Mouse (Mus musculus): Measurements from ENCODE around the gene Zfp759.
A peak's percentile ranks its signal among the peaks of the same experiment; 100 is the strongest.
"Not testable (repeated sequence)": the region's sequence is repeated elsewhere in the genome, so short reads cannot be mapped to it uniquely, and the experiment has no call there.

Zfp759 gene

DNA sequence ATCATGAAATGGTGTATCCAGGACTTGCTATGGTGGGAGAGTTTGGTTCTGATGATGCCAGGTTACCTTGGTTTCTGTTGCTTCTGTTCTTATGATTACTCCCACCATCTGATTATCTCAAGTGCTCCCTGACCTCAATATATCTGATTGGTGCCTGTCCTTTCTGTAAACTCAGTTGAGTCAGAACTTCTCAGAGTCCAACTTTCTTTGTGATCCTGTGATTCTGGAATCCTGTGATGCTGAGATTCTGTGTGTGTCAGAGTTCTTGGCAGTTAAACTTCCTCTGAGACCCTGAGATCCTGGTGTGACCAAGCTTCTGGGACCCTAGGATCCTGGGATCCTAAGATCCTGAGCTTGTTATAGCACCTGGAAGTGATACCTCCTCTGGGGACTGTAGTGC lies at the start of gene Zfp759:
Zfp759 (plus strand) TSS at position 301 of the 400 bp plus-strand sequence.
- DNase-seq (ENCODE audit: low read depth, low spot score); H3K36me3 ChIP-seq (ENCODE audit: control insufficient read depth, insufficient read depth, low read length, poor library complexity, severe bottlenecking): not testable (repeated sequence)

GRCm38 (mm10) chr13:67072786-67073185 lies 48.7 kb upstream of the Zfp759 start:
- no peak for DNase-seq (ENCODE audit: low read depth, low spot score)
- peaks cover 7% of the 10 kb centered on the region; the same call in 1 of the 2 replicates for H3K36me3 ChIP-seq (ENCODE audit: control insufficient read depth, insufficient read depth, low read length, poor library complexity, severe bottlenecking)
- H3K27me3 ChIP-seq (ENCODE audit: control insufficient read depth, insufficient read depth, low read length, poor library complexity, severe bottlenecking), result no peaks in the 10 kb centered on the region; the same call in 1 of the 2 replicates

More for the DNA sequence above, at the start of gene Zfp759:
- H3K27me3 ChIP-seq (ENCODE audit: control insufficient read depth, insufficient read depth, low read length, poor library complexity, severe bottlenecking), result not testable (repeated sequence)

DNA sequence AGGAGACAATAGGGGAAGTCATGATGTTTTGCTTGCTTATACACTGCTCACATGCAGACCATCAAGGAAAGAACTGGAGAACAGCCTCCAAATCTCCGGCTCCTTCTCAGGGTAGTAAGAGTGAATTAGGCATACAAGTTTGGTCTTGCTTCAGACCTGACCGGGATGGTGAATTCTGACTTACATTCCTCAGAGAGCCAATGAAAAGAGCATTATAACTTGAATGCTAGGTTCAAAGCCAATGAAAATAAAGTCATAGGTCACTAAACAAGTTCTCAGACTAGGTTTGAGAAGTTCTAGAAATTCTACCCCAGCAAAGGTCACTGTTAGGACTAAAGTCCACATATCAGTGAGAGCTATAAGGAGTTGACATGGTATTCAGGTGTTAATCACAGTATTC lies 44.2 kb upstream of the Zfp759 start:
- 0 out of 2 replicates have a peak, but pooled peaks cover 4% of the 10 kb centered on the region for H3K36me3 ChIP-seq (ENCODE audit: control insufficient read depth, insufficient read depth, low read length, poor library complexity, severe bottlenecking)
- H3K27me3 ChIP-seq (ENCODE audit: control insufficient read depth, insufficient read depth, low read length, poor library complexity, severe bottlenecking), result no peaks in the 10 kb centered on the region; the same call in 1 of the 2 replicates
- no peak for DNase-seq (ENCODE audit: low read depth, low spot score)

GRCm38 (mm10) chr13:67081142-67081713 lies 40.2 kb upstream of the Zfp759 start:
- Histone ChIP-seq H3K27me3 (ENCODE audit: control insufficient read depth, insufficient read depth, low read length, poor library complexity, severe bottlenecking) (no peaks in the 10 kb centered on the region), H3K36me3 (ENCODE audit: control insufficient read depth, insufficient read depth, low read length, poor library complexity, severe bottlenecking) (no peaks in the 10 kb centered on the region)
- DNase-seq (ENCODE audit: low read depth, low spot score), result peak; percentile 72

DNA sequence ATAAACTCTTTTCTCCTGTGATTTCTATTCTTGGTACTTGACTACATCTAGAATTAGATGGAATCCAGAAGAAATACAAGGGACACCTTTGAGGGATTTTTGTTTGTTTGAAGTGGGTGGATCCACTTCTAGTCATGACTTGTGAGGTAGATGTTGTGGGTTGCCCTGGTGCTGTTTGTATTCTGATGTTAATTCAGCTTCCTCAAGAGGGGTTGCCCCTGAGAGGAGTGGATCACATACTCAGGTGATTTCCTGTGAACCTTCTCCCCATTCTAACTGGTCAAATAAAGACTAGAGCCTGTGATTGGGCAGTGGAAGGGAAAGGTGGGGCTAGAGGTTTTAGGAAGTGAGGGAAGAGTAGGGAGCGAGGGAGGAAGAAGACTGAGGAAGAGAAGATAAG lies 39.5 kb upstream of the Zfp759 start:
- Histone ChIP-seq H3K36me3 (ENCODE audit: control insufficient read depth, insufficient read depth, low read length, poor library complexity, severe bottlenecking) (no peaks in the 10 kb centered on the region), H3K27me3 (ENCODE audit: control insufficient read depth, insufficient read depth, low read length, poor library complexity, severe bottlenecking) (no peaks in the 10 kb centered on the region)
- peak; percentile 53 for DNase-seq (ENCODE audit: low read depth, low spot score)

DNA sequence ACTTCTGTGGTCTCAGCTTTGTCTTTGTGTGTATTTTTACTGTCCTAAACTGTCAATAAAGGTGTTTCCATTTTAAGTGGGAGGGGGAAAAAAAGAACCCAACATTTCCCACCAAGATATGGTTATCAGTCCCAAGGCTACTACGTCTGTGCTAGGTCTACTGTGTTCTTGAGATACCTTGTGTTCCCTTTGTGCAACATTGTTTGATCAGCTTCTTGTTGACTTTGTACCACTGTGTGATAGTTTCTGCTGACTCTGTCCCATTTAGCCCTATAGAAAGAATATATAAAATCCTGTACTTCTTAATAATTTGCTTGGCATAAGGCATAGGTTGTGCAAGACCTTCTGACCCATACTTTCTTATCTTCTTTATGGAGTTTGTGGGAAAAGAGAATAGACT lies 31.3 kb upstream of the Zfp759 start:
- no peak for DNase-seq (ENCODE audit: low read depth, low spot score)
- Histone ChIP-seq H3K27me3 (ENCODE audit: control insufficient read depth, insufficient read depth, low read length, poor library complexity, severe bottlenecking) (no peaks in the 10 kb centered on the region), H3K36me3 (ENCODE audit: control insufficient read depth, insufficient read depth, low read length, poor library complexity, severe bottlenecking) (no peaks in the 10 kb centered on the region; the same call in 1 of the 2 replicates)

- no peak for DNase-seq (ENCODE audit: low read depth, low spot score)
- H3K27me3 ChIP-seq (ENCODE audit: control insufficient read depth, insufficient read depth, low read length, poor library complexity, severe bottlenecking), result no peaks in the 10 kb centered on the region
- no peaks in the 10 kb centered on the region for H3K36me3 ChIP-seq (ENCODE audit: control insufficient read depth, insufficient read depth, low read length, poor library complexity, severe bottlenecking)
These were observed 23.6 kb upstream of the Zfp759 start, which contains the start of gene Zfp708 for GRCm38 (mm10) chr13:67097876-67098275. TSS of gene Zfp708 (minus strand) at chr13:67097976.

DNA sequence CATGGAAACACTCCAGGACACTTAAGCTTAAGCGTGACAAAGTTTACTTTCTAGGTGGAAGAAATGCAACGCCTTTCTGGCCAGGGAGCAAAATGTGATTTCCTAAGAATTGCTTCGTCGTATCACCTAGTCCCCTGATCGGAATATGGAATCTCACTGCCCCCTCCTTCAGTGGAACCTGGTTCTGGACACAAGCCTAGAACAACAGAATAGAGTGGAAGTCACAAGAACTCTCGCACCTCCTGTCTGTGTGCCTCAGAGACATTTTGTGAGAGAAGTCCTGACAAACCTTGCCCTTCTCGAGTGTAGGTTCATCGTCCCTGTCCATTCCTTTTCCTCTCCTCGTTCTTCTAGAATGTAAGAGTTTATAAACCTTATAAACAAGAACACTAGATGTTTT lies 13.8 kb upstream of the Zfp759 start:
- DNase-seq (ENCODE audit: low read depth, low spot score), result no peak
- Histone ChIP-seq H3K27me3 (ENCODE audit: control insufficient read depth, insufficient read depth, low read length, poor library complexity, severe bottlenecking) (no peaks in the 10 kb centered on the region), H3K36me3 (ENCODE audit: control insufficient read depth, insufficient read depth, low read length, poor library complexity, severe bottlenecking) (no peaks in the 10 kb centered on the region)

DNA sequence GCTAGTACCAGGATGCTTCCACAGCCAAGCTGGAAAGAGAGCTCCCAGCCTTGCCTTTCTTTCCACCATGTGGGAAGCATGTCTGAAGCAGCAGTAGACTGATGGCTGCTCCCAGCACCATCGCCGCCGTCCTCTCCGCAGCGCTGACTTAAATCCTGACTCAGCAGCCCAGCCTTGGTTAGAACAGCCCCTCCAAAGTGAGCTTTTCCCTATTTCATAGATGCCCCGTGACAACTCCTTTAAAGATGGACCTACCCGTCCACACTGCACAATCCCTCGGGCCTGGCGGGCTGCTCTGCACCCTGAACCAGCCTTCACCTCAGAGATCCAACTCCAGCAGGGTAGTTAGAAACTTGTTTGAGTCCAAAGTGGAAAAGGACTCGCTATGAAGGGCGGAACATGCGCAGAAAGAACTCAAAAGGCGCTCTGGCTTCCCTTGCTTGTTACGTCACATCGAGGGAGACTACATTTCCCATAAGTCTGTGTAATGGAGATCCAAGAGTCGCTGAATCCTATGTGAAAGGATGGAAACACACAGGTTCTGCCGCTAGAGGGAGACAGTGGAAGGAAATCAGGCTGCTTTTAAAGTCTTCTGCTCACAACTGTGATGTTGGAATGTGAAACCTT lies 13.2 kb upstream of the Zfp759 start, which contains the start of gene Gm28557:
Gm28557 (minus strand) TSS at position 411 of the 627 bp plus-strand sequence.
- DNase-seq (ENCODE audit: low read depth, low spot score), result peak; percentile 97
- H3K36me3 ChIP-seq (ENCODE audit: control insufficient read depth, insufficient read depth, low read length, poor library complexity, severe bottlenecking), result no peaks in the 10 kb centered on the region
- no peaks in the 10 kb centered on the region for H3K27me3 ChIP-seq (ENCODE audit: control insufficient read depth, insufficient read depth, low read length, poor library complexity, severe bottlenecking)

- no peak for DNase-seq (ENCODE audit: low read depth, low spot score)
- no peaks in the 10 kb centered on the region for H3K36me3 ChIP-seq (ENCODE audit: control insufficient read depth, insufficient read depth, low read length, poor library complexity, severe bottlenecking)
- no peaks in the 10 kb centered on the region for H3K27me3 ChIP-seq (ENCODE audit: control insufficient read depth, insufficient read depth, low read length, poor library complexity, severe bottlenecking)
These were observed 12.6 kb upstream of the Zfp759 start for GRCm38 (mm10) chr13:67108821-67109206.

DNA sequence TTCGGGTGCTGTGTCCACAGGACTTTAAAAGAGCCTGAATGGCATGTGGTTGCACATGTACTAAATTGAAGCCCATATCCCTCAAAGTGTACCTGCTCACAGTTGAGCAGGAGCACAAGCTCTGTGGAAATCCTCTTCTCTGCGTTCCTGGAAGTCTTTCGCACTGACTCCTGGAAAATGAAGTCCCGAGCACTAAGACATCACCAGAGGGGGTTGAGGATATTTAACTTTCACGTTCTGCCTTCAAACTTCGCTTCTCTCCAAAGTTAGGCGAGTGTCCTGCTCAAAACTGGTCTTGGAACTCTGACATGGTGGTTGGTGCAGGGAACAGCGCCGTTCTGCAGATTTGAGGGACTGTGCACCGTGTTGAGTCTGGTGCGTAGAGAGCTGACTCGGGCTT lies 9.4 kb upstream of the Zfp759 start:
- no peaks in the 10 kb centered on the region for H3K36me3 ChIP-seq (ENCODE audit: control insufficient read depth, insufficient read depth, low read length, poor library complexity, severe bottlenecking)
- no peak for DNase-seq (ENCODE audit: low read depth, low spot score)
- no peaks in the 10 kb centered on the region for H3K27me3 ChIP-seq (ENCODE audit: control insufficient read depth, insufficient read depth, low read length, poor library complexity, severe bottlenecking)

DNA sequence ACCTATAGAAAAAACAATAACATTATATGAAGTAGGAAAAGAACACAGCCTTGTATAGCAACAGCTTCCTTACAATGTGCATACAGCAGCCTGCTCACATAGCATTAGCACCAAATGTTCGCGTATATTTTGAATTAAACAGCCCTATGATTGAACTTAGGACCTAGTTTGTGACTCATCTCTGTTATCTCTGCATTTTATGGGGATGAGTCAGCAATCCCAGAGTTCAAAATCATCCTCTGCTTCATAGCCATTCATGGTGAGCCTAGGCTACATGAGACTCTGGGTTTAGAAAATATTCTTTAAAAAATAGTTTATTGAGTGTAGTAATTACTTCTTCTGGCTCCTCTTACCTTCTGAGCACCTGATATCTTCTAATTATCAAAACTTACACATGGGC lies 8.2 kb upstream of the Zfp759 start:
- Histone ChIP-seq H3K27me3 (ENCODE audit: control insufficient read depth, insufficient read depth, low read length, poor library complexity, severe bottlenecking) (no peaks in the 10 kb centered on the region), H3K36me3 (ENCODE audit: control insufficient read depth, insufficient read depth, low read length, poor library complexity, severe bottlenecking) (no peaks in the 10 kb centered on the region)
- DNase-seq (ENCODE audit: low read depth, low spot score), result no peak

GRCm38 (mm10) chr13:67116163-67116562 lies 5.3 kb upstream of the Zfp759 start, which contains the start of gene Rslcan18:
TSS of gene Rslcan18 (minus strand) at chr13:67116263.
- H3K27me3 ChIP-seq (ENCODE audit: control insufficient read depth, insufficient read depth, low read length, poor library complexity, severe bottlenecking); H3K36me3 ChIP-seq (ENCODE audit: control insufficient read depth, insufficient read depth, low read length, poor library complexity, severe bottlenecking); DNase-seq (ENCODE audit: low read depth, low spot score): not testable (repeated sequence)

GRCm38 (mm10) chr13:67124460-67124859 lies 3.0 kb downstream of the Zfp759 start:
- Histone ChIP-seq H3K36me3 (ENCODE audit: control insufficient read depth, insufficient read depth, low read length, poor library complexity, severe bottlenecking) (no peaks in the 10 kb centered on the region), H3K27me3 (ENCODE audit: control insufficient read depth, insufficient read depth, low read length, poor library complexity, severe bottlenecking) (no peaks in the 10 kb centered on the region)
- DNase-seq (ENCODE audit: low read depth, low spot score), result no peak

GRCm38 (mm10) chr13:67127507-67127906 lies 6.0 kb downstream of the Zfp759 start:
- not testable (repeated sequence) for H3K36me3 ChIP-seq (ENCODE audit: control insufficient read depth, insufficient read depth, low read length, poor library complexity, severe bottlenecking); H3K27me3 ChIP-seq (ENCODE audit: control insufficient read depth, insufficient read depth, low read length, poor library complexity, severe bottlenecking); DNase-seq (ENCODE audit: low read depth, low spot score)

Measured in splenic B cell, adult 2 months (primary cell).